Mouse (Mus musculus) cerebellum, postnatal 10 days (tissue): ENCODE measurements at regions not wholly inside any gene's neighbourhood (a gene's known extent, or its start where the extent isn't known, plus 50 kb on each side); places are given as distances from the start of the nearest gene placed in this dataset.
A peak's percentile ranks its signal among the peaks of the same experiment; 100 is the strongest.
"Not testable (repeated sequence)": the region's sequence is repeated elsewhere in the genome, so short reads cannot be mapped to it uniquely, and the experiment has no call there.

Experiments
- DNase-seq, 2 experiments: peaks; one replicate each; pipeline ENCODE4 v3.0.0; 2021; ENCODE audit warnings: mixed read lengths in 2 of 2

DNA sequence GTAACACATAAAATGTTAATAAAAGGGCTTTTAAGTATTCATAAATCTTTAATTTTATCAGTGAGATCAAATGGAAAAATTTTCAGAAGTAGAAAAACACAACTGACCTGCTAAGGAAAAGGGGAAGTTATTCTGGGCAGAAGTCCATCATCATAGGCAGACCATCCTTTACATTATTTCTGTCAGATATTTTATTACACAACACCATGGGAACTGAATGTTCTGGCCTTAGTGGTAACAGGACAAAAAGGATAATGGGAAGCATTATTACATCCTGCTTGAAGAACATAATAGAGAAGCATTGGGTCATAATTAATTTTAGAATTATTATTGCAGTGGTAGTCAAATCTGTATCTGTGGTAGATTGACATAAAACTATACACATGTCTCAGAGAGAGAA, 603.5 kb upstream of the Gje1 start:
- DNase-seq = no peak

DNA sequence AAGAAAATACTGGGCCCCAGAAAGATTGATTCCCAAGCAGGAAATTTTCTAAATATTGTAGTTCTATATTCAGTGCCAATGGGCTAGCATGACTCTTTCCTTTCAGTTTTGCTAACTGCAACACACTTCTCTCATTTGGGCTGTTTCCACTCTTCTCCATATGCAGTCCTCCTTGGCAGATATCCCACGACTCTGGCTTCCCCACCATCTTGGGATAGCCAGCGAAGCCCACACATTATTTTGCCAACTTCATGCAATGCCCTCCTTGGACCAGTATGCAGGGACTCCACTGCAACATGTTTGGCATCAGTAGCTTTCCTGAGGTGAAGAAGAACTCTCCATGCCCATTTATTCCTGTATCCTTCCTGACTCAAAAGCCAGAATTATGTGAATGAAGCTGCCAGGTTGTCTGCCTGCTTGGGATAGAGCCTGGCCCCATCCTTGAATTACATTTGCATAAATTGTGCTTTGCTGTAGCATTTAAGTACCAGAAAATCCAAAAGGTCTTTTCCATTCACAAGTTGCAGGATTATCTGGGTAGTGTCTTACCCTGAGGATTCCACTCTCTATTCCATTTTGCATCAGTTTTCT, 599.1 kb upstream of the Gje1 start:
- DNase-seq = peak; percentile 49 to 83

DNA sequence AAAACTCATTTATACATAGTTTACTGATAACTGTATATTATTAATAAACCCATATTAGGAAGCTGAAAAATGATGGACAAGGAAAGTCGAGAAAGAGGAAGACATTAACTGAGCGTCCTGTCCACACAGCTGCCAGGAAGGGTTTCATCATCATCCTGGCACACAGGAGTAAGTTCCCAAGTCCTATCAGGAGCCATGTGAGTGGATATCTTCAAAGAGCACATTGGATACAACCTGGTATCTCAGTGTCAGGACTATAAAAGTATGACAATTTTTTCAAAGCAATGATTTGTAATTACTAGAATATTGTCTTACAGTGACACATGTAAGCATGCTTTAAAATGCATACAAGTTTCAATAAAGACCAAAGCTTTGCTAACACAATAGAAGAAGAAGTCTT, 592.6 kb upstream of the Gje1 start:
- no peak for DNase-seq

DNA sequence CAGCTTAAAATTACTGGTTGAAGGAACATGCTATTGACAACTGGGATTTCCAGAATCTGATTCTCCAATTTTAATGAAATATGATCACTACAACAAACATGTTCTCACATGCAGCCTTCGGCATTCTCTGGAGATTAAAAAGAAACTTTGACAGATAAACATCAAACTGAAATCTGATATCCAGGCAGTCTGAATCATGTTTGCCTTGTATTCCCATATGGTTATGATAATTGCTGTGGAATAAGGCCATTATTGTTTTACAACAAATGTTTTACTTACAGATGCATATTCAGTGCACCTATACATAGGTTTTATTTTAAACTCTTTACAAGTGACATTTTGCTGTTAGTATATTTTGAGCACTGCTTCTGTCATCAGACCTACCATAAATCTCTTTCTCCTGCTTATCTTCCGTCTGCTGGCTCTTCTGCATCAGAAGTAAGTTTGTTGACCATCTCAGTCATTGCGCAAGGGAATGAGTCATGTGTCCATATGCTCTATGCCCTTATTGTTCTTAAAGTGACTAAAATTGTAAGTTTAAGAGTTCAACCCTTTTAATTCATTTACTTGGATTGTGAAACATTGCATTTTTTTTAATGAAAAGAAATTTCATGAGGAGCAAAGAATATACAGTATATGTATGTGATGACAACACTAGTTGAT, 587.9 kb upstream of the Gje1 start:
- DNase-seq = no peak

DNA sequence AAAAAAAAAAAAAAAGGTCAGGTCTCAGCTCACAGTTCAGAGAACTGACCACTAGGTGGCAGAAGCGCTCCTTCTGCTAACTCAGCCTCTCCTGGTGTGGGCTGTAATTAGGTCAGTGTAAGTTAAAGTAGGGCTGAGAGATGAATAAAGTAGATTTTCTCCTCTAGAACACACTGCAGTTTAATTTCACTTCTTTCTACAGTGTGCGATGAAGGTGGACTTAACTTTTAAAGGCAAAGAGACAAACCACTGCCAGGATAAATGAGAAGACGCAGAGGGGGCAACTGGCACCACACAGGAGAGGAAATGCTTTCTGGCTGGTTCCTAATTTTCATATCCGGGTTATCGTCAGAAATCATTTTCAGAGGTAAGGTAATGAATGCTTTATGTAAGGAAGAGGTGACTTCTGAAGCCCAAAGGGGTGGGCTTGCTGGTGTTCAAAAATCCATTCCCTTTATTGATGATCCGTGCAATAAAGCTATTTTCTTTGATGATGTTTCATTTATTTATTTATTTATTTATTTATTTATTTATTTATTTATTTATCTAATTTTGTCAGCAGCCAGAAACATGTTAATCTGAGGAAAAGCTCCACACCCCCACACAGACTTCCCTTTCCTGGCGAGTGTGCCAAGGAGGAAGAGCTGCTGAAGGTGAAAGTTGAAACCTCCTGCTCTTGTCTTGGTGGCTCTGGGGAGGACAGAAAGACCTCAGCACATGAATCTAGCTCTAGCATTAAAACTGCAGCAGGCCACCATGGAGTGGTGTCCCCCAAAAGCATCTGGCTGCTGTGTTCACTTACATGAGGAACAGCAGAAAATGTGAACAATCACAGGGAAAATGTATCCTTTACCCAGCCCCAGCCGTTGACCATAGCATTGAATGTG, 582.4 kb upstream of the Gje1 start:
- DNase-seq = peak; percentile 92 to 95

DNA sequence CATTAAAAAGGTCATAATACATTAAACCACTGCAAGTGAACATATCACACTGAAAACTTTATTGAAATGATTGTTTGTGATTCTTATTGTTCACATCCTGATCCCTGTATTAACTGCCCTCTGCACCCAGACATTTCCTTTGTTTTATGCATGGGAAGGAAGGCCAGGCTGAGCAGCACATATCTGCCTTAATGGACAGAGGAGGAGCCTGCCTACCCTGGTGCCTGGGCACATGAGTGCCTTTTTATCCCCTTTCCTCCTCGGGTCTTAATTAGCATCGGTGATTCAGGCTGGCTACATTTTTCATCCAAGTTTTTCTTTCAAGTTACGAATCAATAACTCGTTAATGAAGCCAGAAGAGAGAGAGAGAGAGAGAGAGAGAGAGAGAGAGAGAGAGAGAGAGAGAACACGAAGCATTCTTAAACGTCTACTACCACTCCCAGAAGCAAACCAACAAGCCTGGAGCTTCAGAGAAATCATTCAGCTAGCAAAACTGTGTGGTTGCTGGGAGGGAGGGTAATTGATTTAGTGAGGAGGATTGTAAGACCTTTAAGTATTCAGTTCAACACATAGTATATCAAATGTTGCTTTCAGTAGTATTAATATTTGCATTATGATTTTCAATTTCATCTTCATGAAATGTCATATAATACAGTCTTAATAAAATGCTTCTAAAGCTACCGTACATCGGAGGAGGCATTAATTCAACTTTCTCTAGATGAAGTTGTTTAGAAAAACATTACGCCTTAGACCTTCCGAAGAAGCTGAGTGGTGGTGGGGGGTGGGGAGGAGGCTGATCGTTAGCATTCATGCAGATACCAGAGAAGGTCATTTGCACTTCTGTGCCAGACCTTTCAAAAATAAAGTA, 581.6 kb upstream of the Gje1 start:
- DNase-seq = peak; percentile 10 to 18

DNA sequence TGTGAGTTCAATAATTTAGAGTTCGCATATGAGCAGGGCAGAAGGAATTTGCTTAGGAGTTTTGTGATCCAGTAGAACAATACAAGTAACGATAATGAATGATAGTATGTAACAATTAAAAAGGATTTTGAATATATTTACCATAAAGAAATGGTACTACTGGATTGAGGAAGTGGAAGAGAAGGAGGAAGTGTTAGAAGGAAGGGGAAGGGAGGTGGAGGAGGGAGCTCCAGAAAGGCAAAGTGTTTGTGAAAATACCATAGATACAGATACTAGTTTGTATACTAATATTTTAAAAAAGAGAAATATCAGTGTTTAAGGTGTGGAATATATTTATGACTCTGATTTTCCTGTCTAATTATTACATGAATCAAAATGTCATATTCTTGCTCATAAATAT, 579.2 kb upstream of the Gje1 start:
- DNase-seq = no peak

DNA sequence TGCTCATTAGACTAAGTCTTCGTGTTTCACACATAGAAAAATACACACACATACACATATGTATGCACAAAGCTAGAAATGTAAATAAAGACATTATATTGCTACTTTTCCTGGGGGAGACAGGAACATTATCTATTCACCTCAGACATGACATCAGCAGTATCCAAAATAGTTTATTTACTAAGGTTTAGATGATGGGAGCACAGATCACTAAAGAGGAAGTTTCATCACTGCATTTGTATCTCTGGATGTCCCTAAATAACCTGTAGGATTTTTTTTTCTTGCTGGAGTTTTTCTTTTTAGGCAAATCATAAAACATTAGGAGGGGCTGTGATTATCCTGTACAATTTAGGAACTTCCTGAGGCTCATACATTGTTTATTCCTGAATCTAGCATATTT, 576.1 kb upstream of the Gje1 start:
- DNase-seq = no peak

DNA sequence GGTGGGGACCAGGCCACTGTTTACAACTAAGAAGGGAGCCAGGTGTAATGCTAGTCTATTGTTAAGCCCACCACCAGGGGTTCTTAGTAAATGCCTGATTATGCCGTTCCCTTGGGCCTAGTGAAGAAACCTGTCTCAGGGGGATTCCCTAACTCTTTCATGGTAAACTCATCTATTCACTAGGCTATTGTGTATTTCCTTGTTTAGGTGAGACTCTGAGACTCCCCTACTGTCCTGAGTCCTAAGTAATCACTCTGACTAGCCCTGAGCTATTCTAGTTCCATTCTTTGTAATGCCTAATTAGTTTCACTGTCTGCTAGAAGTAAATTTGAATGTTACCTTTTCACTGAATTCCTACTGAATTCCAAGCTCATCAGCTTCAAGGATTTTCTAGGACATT, 545.3 kb upstream of the Gje1 start:
- not testable (repeated sequence) for DNase-seq

DNA sequence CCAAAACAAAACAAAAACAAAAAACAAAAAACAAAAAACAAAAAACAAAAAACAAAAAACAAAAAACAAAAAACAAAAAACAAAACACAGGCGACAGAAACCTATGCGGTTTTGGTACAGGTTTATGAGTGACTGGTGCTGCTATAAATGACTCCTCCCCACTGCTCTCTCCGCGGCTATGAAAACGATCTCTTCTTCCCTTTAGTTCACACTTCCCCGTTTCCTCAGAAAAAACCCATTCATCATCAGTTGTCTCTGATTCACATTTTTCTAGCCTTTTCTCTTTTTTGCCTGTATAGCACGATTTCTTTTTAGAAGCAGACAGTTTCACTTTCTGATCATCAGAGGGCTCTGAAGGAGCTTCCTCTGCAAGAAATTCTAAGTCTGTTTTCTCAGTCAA, 544.3 kb upstream of the Gje1 start:
- not testable (repeated sequence) for DNase-seq

DNA sequence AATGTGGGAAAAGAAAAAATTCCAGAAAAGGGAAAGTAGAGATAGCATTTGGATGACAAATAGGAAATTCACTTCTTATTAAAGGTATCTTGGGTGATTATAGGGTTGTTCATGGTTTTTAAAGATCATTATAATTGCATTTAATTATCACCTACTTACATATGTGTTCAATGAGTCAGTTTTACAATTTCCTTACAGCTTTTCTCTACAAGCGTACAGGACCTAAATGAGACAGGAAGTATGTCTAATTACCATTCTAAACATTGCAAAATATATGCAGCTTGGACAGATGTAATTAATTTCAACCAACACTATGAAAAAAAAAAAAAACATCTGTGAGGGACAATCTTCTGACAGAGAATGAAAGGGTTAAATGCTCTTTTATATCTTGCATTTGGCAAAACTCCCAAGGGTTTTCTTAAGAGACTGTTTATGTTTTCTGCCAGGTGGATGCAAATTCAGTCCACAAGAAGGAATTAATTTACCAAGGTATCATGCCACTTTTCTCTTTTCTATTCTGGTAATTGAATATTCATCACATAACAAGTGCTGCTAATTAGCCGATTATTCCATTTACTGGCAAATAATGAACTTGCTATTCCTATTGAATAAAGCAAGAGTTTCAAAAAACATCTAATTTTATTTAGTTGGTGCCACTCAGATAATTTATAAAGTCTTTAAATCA, 531.5 kb upstream of the Gje1 start:
- DNase-seq = no peak

DNA sequence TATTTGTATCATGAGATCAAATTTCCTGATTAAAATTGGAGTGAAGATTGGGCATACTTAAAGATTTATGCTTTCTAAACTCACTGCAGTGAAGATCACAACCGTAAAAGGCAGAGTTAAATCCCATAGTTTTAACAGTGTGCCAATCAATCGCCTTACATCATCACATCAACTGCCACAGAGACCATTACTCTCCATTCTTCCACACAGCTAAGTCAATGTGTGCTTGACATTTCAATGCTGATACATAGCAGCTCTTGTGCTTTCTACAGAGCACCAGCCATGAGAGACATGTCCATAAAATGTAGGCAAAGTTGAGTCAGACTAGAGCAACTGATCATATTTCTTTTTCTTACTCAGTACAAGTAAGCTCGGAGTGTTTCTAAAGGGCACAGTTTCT, 530.9 kb upstream of the Gje1 start:
- DNase-seq = no peak

DNA sequence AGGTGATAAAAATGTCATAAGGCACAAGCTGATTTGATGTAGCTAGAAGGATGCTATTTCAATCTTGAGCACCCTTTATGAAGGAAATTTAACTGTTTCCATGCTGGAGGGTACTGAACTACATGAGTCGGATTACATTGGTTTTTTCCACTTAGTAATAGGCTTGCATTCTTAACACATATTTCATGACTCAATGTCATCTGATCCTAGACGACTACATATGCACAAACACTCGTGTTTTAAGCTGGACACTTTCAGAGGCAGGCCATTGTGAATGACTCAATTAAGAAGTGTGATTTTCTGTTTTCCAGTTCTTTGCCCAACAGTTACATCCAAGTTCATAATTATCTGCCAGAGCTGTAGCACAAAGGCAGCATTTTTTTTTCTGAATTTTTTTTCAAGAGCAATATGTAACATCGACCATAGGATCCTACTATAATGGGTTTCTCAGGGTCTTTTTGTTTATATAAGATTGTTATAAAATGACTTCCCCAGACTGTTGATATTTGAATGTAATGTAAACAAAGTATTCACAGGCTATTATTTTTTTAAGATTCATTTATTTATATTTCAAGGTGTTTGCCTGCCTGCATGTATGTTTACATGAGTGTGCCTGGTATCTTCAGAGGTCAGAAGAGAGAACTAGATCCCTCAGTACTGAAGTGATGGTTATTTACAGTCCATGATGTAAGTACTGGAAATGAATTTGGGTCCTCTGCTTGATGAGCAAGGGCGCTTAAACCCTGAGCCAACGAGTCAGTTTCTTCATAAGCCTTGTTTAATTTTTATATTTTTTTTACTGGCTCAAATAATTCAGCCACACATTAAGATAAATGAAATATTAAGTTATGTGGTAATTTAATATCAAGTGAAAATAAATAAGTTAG, 526.6 kb upstream of the Gje1 start:
- DNase-seq = no peak

DNA sequence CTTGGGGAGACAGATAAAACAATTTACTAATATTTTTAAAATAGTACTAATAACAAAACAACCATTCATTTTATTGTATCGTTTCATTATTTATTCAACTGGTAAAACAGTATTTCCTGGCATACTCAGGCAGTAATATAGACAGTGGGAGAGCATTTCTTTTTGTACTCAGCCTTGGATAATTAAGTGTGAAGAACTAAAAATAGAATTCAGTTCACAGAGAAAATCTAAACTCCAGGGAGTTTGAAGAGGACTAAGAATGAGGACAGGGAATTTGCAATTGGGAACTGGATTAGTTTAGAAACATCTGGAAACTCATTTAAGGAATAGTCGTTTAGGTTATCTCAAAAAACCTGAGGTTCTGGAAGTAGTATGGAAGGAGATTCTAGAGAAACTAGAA, 525.4 kb upstream of the Gje1 start:
- DNase-seq = no peak

DNA sequence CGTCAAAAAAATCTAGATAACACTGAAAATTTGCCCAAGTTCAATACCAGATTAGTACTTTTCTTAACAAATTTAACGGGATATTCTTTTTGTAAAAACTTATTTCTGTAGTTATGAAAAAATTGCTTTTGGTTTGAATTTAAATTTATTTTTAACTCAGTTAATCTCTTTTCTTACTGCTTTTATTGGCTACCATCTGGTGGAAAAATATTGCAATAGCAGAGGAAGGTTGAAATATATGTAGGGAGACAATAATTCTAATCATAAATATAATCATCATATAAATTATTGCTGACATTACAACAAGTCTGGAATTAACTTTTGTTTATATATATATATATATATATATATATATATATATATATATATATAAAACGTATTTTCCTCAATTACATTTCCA, 500.9 kb upstream of the Gje1 start:
- DNase-seq = no peak

DNA sequence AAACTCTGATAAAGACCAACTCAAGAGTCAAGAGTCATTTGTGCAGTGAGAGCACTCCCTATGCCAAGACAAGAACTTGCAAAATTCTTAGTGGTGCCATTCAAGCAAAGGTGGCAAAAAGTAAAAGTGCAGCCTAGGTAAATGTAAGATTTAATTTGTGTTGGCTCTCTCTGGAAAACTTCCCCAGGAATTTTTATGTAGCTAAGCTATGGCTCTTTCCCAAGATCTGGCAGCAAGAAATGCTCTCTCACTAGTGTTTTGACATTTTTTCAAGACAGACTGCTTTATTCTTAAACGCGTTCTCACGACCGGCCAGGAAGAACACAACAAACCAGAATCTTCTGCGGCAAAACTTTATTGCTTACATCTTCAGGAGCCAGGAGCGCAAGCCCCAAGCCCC, 461.6 kb upstream of the Gje1 start:
- no peak for DNase-seq

DNA sequence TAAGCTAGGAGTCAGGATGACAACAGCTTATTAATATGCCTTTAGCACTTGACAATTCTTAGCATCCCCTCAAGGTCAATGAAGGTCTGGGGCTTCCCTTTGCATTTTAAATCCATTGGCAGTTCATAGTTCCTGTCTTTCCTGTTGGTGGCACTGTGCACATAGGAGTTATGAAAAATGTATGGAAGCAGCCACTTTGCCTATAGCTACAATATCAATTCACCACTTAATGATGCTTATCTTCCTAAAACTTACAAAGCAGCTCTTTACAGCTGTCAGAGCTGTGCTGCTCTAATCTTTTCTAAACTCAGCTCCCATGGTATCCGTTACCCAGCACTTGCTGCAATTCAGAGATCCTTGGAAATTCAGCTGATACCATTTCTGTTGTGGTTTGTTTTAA, 456.4 kb upstream of the Gje1 start:
- peak in 1 of 2 experiments; percentile 2 for DNase-seq

DNA sequence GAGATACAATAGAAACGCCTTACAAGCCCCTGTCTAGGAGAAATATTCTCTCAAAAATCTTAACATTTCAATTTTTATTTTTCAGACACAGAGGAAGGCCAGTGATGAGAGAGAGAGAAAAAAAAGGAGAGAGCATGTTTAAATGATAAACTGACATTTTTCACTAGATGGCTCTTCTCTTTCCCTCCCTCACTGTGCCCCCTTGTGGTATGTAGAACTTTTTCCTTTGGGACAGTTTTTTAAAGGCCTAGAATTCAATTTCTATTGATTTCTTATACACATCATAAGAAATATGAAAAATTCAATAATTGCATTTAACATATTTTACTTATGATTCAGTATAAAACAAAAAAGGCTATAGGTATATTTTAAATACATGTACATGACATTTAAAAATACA, 454.5 kb upstream of the Gje1 start:
- peak; percentile 4 to 12 for DNase-seq

DNA sequence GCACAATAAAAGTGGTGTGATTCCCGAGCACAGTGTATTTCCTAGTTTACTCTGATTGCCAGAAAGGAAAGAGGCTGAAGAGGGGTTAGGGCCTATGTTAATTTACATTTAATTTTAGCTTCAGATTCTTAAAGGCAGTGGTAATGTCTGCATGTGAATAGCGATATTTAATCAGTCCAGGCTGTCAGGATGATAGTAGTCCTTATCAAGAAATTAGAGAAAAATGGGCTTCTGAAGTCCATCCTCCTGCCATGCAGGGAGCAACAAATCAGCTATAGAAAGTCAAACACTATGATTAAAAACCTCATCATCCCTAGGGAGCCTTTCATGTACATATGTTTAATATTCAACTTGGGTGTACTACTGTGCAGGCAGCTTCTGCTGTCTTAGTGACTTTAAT, 422.7 kb upstream of the Gje1 start:
- DNase-seq = no peak
